8 mouse cellular contexts compared by ENCODE assay signal in genomic region chr11:100983125-100983777, GRCm38 (mm10). TPM values are rescaled to one million over a fixed set of nuclear protein-coding genes. Genes with fewer than 3 reads are reported as not detected.
DNase-seq lines count a peak whose midpoint lies in the region; ATAC-seq and TF ChIP-seq lines count a peak whose summit lies in the region.

No protein-coding gene starts in this region.

- H3K4me2 ChIP-seq in forebrain, embryonic 15.5 days (replicated peaks): peak overlapping the region; percentile 50

- ATAC-seq in forebrain, embryonic 15.5 days (replicated peaks): 0 out of 2 replicates have a peak, but pooled peaks have one; percentile 48
- ATAC-seq in hematopoietic stem cell, adult 5-6 weeks (replicated peaks in 1 of 2; ENCODE audit: insufficient read depth in 1 of 2, low FRiP score in 2 of 2, low TSS enrichment in 1 of 2, low read depth in 1 of 2, poor library complexity in 2 of 2, severe bottlenecking in 2 of 2): peak; percentile 85 to 92

- TF ChIP-seq CTCF in layer of hippocampus, adult 2 months (conservative IDR thresholded peaks at IDR 0.05): peak; percentile 98

- no peaks in the 10 kb centered on the region for H3K9me3 ChIP-seq in forebrain, embryonic 15.5 days

- 2% methylated on average over 20 of the region's 20 CpGs for WGBS in forebrain, embryonic 15.5 days

- no peak overlapping the region for H3K27ac ChIP-seq in forebrain, embryonic 15.5 days (replicated peaks)
- no peak overlapping the region for H3K27ac ChIP-seq in layer of hippocampus, adult 2 months

- peak; percentile 83 for DNase-seq in ES-CJ7 (ENCODE audit: low read depth, low spot score)
- DNase-seq in cerebellum, adult 11 months: peak; percentile 65
- peak; percentile 53 to 84 for DNase-seq in layer of hippocampus, adult 2 months (ENCODE audit: low spot score in 2 of 2)
- DNase-seq in lung, postnatal 10 days: peak; percentile 89
- DNase-seq in ovary, postnatal 14 days (ENCODE audit: low spot score): peak; percentile 83
- DNase-seq in thymus, postnatal 25 days: peak; percentile 82

- H3K27me3 ChIP-seq in forebrain, embryonic 15.5 days: peaks cover 8% of the 10 kb centered on the region; the same call in 1 of the 2 replicates

- peak overlapping the region; percentile 29 for H3K4me3 ChIP-seq in forebrain, embryonic 15.5 days
- H3K4me3 ChIP-seq in layer of hippocampus, adult 2 months: peak overlapping the region; percentile 46

- H3K36me3 ChIP-seq in forebrain, embryonic 15.5 days: no peaks in the 10 kb centered on the region

- H3K9ac ChIP-seq in forebrain, embryonic 15.5 days (replicated peaks): peak overlapping the region; percentile 38; the same call in 1 of the 2 replicates

- peaks cover 5% of the 10 kb centered on the region for H3K4me1 ChIP-seq in forebrain, embryonic 15.5 days

RNA-seq across cellular contexts. Expression of gene Cavin1, which starts 12.6 kb away (rescaled TPM):
- 29.4 and 30.1 TPM in 2 replicates for polyA plus RNA-seq in forebrain, embryonic 15.5 days (2015; fragmentation: Nextera tagmentation; extraction: Ambion mirVana)
- total RNA-seq in hematopoietic stem cell, adult 5-6 weeks (2017): 9.8 and 13.4 TPM in 2 replicates
- 10 to 100 TPM; 14.3 to 16.3 TPM for total RNA-seq in layer of hippocampus, adult 2 months (2021)

RNA-seq across cellular contexts. Expression of gene Atp6v0a1, which starts 26.0 kb away (rescaled TPM):
- 84.3 and 84.6 TPM in 2 replicates for polyA plus RNA-seq in forebrain, embryonic 15.5 days (2015; fragmentation: Nextera tagmentation; extraction: Ambion mirVana)
- 7.5 and 32.6 TPM in 2 replicates for total RNA-seq in hematopoietic stem cell, adult 5-6 weeks (2017)
- 100 to 1,000 TPM; 457 to 476 TPM for total RNA-seq in layer of hippocampus, adult 2 months (2021)

RNA-seq across cellular contexts. Expression of gene Stat3, which starts 43.9 kb away (rescaled TPM):
- 31.1 and 32.3 TPM in 2 replicates for polyA plus RNA-seq in forebrain, embryonic 15.5 days (2015; fragmentation: Nextera tagmentation; extraction: Ambion mirVana)
- total RNA-seq in hematopoietic stem cell, adult 5-6 weeks (2017): 108 and 135 TPM in 2 replicates
- total RNA-seq in layer of hippocampus, adult 2 months (2021): 10 to 100 TPM; 39.5 to 42.3 TPM

Comparison
In these comparisons a context has a peak if more than half of its experiments do, and no peak if none do; other contexts are left out.
1. RNA of gene Atp6v0a1, which starts 26.0 kb away (total RNA-seq): 457 to 476 TPM in layer of hippocampus, adult 2 months; 7.5 to 32.6 TPM in hematopoietic stem cell, adult 5-6 weeks; every median in the first group is over 10 times any median in the second.
2. Peak in every context shown above with its lines, with median percentiles within 50 percentile points of each other: DNase-seq.